Mouse (Mus musculus) gonadal fat pad, adult 2 months (tissue): Measurements from ENCODE around the gene Ocln. TPM values are rescaled to one million over a fixed set of nuclear protein-coding genes. Genes with fewer than 3 reads are reported as not detected.
A peak's percentile ranks its signal among the peaks of the same experiment; 100 is the strongest.

Experiments
- DNase-seq: peaks from one replicate; pipeline ENCODE4 v3.0.0-alpha.2; 2012; ENCODE audit warnings: low read depth
- polyA plus RNA-seq: library from polyadenylated mRNA; depleted of rRNA; stranded (reverse); fragments of >200 nt; gene quantifications from 2 replicates; pipeline ENCODE4 v1.2.3, GENCODE M21; 2012; rRNA removed

Ocln gene
- polyA plus RNA-seq, result 10.0 and 12.8 TPM in 2 replicates

DNA sequence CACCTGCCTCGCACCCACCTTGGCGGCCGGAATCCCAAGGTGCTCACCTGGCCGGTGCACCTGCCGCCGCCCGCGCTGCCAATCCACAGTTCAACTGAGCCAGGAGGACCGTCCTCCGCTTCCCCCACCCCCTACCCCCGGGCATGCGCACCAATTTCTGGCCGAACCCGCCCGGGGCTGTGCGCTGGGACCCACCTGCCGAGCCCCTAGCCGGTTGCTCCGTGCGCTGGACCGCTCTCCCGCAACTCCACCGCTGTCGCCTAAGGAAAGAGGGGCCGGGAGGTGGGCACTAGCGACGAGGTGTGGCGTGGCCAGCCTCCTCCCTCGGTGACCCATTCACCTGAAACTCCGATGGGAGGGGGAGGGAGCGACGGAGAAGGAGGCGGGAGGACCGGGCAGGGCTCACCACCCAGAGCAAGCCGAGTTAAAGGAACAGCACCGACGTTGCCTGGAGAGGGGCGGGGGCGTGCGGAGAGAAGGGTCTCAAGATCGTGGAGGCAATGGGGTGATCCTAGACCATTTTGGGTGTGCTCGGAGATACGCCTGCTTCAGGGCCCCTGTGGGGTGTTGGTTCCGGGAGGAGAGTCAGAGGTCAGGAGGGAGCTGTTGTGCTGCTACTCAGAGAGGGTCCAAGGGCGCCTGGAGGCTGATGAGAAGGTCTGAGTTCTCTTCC is at the start of gene Ocln:
Ocln (minus strand) TSS at position 350 of the 673 bp plus-strand sequence.
- DNase-seq, result peak; percentile 40

DNA sequence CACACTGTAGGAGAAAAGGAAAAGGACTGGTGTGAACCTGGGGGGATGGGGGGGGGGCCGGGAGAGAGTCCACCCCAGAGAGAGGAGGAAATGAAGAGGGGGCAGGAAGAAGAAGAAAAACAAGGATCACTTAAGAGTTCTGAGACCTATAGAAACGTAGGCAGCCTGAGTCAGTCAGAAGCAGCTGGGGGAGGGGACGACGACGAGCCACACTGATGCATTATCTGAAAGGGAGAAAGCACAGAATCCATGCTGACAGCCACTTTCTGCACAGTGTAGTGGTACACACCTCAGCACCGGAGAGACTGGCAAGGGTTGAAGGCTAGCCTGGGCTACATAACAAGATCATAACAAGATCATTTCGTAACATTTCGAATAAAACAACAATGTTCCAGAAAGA is 48.5 kb upstream of the Ocln start:
- DNase-seq, result no peak

DNA sequence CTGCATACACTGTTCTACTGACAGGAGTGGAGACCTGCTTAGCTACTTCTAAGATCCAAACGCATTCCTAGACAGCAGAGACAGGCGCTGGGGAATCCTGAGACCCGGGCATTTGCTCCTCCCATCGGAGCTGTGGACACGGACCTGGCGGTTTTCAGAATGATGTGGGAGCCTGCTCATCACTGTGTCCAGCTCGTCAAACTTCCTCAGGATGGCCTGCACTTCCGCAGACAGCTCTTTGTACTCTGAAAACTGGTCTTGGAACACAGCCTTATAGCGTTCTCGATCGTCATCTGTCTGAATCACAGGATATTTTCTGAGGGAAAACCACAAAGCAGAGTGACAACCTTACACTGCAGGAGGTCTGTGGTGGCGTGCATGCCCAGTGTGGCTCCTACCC is 47.8 kb upstream of the Ocln start:
- no peak for DNase-seq

DNA sequence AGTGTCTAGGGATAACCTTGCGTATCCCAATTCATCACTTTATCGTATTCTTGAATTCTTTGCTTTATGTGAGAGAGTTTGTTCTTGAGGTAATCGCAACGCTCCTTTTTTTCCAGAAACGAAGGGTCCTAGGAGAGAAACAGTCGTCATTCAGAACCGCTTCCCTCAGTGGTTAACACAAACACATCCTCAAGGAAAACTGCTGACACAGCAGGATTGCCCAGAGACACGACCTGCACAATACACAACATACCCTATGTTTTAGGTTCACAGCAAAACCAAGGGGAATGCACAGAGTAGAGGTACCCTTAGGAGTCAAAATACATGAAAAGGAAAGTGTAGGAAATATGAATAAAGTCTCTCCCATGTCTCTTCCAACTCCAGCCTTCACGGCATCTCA is 44.8 kb upstream of the Ocln start:
- DNase-seq, result no peak

DNA sequence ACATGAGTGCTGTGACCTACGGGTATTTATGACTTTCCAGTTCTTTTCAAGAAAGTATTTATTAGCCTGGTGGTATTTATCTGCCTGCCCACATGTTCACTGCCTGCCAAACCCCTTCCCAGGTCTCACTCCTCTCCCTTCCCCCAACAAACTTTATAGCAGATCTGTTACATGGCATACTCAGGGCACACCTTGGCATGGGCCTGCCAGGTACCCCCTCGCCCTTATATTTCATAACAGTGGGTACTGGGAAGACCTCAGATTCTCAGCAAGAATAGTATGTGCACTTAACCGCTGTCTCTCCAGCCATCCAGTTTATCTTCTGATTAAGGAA is 43.0 kb upstream of the Ocln start:
- no peak for DNase-seq

DNA sequence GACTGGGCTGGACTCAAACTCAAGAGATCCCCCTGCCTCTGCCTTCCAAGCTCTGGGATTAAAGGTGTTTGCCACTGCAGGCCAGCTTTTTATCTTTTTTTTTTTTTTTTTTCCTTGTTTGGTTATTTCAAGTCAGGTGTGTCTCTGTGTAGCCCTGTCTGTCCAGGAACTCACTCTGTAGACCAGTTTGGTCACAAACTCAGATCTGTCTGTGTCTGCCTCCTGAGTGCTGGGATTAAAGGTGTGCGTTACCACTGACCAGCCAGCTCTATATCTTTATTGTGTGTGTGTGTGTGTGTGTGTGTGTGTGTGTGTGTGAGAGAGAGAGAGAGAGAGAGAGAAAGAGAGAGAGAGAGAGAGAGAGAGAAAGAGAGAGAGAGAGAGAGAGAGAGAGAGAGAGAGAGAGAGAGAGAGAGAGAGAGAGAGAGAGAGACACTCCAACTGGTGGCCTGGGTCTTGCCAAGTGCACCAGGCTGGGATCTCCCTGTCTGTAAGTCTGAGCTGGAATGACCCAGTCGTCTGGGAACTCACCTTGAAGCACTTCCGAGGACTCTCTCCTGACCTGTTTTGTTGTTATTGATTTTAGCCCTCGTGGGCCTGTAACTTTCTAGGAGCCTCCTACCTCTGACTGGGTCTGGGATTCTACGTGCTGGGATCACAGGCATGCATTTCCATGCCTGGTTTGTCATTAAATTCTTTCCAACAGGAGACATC is 42.5 kb upstream of the Ocln start:
- DNase-seq, result no peak

DNA sequence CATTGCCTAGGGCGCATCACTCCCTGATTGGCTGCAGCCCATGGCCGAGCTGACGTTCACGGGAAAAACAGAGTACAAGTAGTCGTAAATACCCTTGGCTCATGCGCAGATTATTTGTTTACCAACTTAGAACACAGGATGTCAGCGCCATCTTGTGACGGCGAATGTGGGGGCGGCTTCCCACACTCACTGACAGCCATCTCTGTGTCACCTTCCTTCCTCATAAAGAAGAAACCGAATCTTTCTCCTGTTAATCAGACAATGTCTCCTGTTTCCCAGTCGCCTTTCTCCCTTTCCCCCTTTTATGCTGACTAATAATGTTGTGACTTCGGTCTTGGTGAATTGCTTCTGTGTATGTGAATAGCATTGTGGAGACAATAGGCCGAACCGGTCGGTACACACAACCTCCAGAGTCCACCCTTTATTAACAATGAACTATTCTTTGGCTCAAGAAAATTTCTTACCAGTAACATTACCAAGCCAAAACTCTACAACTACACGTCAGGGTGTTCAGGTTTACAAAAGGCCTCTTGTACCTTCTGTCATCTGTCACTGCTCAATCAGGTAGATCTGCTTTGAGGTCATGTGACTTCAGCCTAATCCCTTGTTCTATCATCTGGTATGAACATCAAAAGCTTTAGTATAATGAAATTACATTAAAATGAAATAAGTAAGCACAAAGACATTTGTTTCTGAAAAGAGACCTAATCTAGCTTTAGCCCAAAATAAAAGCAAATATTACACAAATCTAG is 41.7 kb upstream of the Ocln start:
- no peak for DNase-seq

DNA sequence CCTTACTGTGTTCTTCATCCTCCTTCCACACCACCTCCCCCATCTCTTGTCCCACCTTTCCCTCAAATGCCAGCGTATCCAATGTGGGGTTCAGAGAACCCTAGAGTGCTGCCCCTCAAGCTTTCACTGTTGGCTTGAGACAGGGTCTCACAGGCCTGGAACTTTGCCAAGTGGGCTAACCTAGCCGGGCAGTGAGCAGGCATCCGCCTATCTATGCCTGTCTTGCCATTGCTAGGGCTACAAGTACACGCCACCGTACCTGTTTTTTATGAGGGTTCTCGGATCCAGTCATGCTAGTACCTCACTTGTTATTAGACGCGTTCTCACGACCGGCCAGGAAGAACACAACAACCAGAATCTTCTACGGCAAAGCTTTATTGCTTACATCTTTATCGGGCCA is 36.1 kb upstream of the Ocln start:
- DNase-seq, result no peak

DNA sequence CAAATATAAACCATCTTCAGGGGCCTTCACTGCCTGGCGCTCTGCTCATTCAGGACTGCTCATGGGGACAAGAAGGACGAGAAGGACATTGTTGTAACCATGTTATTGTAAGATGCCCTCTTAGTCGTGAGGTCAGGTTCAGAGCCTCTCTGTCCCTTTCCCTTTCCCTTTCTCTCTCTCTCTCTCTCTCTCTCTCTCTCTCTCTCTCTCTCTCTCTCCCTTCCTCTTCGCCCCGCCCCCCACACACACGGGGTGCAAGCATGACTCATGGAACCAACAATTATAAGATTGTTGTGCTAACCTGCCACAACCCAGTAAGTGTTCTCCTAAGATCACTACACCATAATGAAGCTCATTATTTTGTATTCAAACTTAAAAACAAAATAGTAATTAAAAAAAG is 29.6 kb upstream of the Ocln start:
- DNase-seq, result no peak

DNA sequence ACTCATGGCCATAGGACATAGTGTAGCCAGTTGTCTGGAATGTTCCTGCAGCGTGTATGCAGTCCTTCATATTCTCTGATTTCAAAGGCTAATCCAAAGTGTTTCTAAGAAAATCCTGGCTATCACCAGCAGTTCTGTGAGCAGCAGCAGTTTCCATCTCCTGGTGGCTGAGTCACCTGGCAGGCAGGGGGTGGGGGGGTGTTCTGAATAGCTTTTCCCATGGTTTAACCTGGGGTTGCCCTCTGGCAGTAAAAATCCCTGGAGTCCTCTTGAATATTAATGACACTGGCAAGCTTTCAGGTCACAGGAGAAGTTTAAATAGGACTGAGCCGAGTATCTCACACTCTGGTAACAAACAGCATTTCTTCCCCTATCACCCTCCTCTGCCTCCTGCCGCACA is 29.2 kb upstream of the Ocln start:
- no peak for DNase-seq

DNA sequence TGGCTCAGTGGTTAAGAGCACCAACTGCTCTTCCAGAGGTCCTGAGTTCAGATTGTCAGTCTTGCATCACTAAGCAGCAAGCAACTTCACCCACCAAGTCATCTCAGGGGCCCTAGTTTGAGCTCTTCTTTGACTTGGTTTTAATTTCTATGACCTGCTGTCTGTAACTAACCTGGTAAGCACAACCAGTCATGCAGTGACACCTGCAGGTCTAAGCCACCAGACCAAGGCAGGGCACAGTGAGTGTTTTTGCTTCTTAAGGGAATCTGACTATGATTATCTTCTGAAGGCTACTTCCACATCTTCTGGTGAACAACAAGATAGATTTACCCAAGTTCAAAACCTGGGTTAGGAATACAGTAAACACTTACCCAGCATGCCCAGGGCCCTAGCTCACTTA is 27.4 kb upstream of the Ocln start:
- no peak for DNase-seq

DNA sequence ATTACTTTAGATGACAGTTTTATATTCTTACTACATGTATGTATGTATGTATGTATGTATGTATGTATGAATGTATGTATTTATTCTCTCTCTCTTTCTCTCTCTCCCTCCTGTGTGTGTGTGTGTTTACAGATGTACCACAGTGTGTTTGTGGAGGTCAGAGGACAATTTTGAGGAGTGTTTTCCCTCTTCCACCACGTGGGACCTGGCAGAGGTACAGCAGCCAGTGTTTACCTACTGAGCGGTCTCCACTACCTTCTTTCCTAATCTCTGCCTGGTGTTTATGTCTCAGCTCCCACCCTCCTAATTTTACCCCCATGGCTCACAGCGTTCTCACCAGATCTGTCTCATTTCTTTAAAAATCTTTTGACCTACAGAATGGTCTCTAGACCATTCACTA is 26.7 kb upstream of the Ocln start:
- DNase-seq, result no peak

DNA sequence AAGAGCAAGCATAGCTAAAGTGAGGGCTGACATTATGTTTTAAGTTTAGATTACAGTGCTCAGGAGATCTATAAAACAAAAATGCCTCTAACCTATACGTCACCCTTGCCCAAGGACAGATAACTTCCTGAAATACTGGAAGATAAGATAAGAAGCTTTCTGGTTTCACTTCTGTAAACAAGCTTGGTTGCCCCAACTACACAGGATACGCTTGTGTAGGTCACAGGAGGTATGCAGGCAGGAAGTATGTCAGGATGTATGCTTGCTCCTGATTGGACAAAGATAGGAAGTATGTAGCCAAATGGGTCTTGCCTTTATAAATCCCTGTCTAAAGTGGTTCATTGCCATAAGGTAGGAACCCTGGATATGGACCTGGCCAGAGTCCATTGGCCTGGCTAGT is 23.4 kb upstream of the Ocln start:
- no peak for DNase-seq

DNA sequence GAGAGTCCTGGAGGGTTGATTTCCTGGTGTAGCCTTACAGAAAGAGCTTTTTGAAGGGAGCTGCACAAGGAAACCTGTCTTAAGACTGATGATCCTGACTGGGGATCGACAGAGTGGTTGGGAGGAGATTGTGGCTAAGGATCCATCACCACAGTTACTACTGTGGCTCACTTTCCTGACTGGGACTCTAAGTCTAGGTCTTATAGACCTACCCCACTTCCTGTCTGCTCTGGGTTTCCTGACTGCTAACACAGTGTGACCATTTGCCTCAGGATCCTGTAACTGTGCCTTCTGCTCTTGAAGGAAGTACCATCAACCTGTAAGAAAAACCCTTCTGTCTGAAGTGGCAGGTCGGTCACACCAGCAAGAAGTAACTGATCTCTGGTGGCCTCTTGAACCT is 18.2 kb upstream of the Ocln start:
- no peak for DNase-seq

DNA sequence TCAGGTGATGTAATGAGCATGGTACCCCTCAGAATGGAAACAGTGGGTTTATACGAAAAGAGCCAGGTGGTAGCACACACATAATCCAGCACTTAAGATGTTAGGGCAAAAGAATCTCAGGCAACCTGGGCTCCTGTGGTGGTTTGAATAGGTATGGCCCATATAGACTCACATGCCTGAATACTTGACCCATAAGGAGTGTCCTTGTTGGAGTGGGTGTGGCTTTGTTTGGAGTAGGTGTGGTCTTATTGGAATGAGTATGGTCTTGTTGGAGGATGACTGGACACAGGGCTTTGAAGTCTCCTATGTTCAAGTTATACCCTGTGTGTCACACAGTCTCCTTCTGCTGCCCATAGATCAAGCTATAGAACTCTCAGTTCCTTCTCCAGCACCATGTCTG is 15.8 kb upstream of the Ocln start:
- DNase-seq, result no peak

DNA sequence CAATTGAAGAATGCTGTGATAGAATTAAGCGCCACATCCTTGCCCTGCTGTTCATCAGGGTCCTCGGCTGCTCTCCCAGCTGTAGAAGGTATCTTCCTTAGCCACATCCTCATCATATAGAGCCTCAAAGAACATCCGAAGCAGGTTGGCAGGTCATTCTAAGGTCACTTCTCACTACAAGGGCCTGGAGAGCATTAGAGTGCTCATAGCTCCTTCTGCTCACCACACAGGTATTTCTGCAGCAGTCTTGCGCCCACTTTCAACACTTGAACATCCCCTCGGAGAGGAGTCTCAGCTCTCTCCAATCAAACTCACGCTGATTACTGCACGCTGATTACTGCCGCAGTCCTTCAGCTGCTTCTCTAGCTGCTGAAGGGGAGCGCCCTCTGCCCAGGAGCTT is 6.9 kb upstream of the Ocln start:
- DNase-seq, result no peak

DNA sequence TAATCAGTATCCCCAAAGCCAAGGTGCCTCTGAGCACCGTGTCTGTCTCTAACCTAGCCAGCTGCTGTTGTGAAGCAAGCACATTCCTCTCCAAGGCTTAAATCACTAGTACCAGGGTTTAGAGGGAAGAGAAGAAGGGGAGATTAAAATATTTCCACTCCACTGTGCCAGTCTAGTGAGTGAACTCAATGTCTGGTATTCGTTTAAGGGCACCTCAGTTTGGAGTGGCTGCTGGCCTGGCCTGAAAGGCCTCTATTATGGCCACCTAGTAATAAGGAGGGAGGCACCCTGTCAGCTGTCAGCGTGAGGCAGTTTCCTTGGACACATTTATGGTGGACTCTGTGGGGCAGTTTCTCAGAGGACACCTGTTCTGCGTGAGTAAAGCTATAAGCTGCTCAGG is 4.5 kb upstream of the Ocln start:
- no peak for DNase-seq

DNA sequence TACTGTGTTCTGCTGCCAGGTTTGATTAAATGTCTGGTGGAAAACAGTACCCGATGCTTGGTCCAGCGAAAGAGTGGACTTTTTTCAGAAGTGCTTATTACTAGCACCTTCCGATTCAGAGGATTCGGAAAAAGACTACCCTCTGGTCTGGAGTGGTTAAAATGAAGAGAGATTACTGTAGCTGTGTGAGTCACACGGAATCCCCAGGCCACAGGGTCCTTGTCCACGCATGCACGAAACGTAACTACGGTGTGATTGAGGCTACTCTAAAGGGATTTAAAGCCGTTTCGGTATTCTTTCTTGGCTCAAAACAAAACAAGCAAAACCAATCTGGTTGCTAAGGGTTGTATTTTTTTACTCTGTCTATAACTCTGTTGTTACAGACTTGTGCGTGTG is 522 bp upstream of the Ocln start:
- DNase-seq, result no peak

DNA sequence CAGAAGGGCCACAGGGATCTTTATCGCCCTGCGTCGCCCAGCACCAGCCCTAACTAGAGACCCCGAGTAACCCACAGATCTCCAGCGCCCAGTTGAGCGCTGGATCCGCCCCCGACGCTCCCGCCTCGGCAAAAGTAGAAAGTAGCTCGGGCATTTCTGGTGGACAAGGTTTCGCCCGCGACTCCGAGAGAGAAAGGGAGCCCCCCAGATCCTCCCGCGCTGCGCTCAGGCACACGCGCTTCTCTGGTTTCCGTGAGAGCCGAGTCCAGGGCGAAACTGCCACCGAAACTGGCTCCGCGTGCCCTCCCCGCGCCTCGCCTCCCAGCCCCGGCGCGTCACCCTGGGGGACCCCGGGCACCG is 529 bp downstream of the Ocln start:
- no peak for DNase-seq

DNA sequence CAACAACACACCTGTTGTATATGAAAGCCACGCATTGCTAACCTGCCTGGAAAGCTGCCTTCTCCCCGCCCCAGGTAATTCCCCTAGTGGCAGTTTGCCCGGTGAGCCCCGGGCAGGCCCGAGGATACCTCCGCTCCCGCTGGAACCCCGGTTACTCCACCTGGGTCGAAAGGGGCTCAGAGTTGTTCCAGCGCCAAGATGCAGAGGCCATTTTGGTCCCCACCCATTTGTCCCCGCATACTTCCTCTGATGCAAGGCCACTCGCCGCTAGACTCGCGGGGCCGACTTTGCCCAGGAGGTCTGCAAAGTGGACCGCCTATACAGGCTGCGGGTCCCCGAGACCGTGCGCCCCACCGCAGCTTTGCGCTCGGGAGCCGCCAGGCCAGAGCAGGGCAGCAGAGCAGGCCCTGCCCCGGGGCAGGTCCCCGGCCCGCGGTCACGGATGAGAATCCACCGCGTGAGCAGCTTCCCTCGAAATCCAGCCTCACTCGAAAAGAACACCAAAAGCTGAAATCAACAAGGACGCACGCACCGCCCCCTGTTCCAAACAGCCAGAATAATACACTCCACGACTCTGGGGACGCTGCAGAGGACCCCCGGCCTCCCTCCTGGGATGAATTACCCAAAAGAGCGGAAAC is 1.0 kb downstream of the Ocln start:
- no peak for DNase-seq

DNA sequence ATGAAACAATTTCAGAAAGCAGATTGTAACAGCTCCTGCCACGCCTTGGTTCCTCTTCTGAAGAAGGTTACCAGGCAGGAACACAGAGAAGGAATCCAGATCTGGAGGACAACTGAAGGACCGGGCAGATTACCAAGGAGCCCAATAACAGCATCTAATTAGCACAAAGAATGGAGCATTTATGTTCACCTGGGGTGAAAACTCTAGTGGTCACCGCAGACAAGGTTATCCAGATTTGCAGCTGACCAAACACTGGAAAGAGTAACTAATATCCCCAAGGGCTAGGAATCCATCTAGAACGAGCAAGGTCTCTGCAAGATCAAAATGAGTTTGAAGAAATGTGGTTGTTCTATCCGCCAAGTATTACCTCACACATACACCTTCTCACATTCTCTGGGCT is 5.2 kb downstream of the Ocln start:
- DNase-seq, result no peak

DNA sequence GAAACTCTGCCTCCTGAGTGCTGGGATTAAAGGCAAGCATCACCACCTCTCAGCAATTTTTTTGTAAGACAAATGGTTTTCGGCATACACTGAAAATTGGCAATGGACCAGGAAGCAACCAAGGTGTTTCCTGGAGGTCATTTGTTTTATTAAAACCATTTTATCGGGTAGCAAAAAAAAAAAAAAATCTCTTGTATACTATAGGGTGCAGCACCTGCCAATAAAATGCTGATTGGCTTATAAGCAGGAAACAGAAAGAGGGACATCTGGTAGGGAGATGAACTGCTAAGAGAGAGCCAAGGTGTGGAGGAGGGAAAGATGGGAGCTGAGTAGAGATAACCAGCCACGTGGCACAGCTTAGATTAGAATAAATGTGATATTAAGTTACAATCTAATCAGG is 7.0 kb downstream of the Ocln start:
- no peak for DNase-seq

DNA sequence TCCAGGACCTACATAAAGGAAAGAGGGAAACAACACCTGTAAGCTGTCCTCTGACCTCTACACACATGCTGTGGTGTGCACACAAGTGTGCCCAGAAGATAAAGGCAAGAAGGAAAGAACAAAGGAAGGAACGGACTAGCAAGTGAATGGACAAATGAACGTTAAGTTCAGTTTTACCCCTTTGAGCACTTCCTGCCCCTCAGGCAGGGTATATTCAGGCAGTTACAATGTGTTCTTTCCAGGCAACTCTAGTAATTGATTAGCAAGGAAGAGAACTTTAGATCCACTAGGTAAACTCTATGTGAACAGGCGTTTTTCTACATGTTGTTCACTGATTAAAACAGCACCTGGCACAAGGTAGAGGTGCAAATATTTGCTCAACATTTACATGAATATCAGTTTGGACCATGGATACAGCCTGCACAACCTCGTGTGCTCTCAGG is 8.3 kb downstream of the Ocln start:
- DNase-seq, result no peak
